Comparison of ENCODE assay signal across 33 mouse cellular contexts in genomic region chr6:146926415-146926980, GRCm38 (mm10). TPM values are rescaled to one million over a fixed set of nuclear protein-coding genes. Genes with fewer than 3 reads are reported as not detected.
DNase-seq lines count a peak whose midpoint lies in the region; ATAC-seq and TF ChIP-seq lines count a peak whose summit lies in the region.
"Had no signal": no experiment of that assay in that cellular context is flagged by ENCODE, and none has a peak within 500 bp of the region (broad histone marks: within the 10 kb centered on the region; RNA-seq: fewer than 3 reads in every experiment).

No protein-coding gene starts in this region.

- no peak overlapping the region for H3K4me2 ChIP-seq in kidney, embryonic 16.5 days (replicated peaks; ENCODE audit: low read depth, low read length)
- H3K4me2 ChIP-seq in liver, embryonic 16.5 days (ENCODE audit: low read depth, low read length) = no peak overlapping the region
- no peak overlapping the region for H3K4me2 ChIP-seq in liver, embryonic 12.5 days
- peak overlapping the region; percentile 32; the same call in 1 of the 2 replicates for H3K4me2 ChIP-seq in liver, postnatal 0 days (ENCODE audit: low read depth, low read length)
- H3K4me2 ChIP-seq: embryonic facial prominence, embryonic 15.5 days; forebrain, embryonic 13.5 days; heart, embryonic 12.5 days; hindbrain, embryonic 13.5 days; liver, embryonic 13.5 days; lung, embryonic 15.5 days; midbrain, embryonic 12.5 days; neural tube, embryonic 12.5 days had no signal

- 0 out of 2 replicates have a peak overlapping the region, but pooled peaks have one; percentile 8 for H3K27ac ChIP-seq in kidney, embryonic 16.5 days (ENCODE audit: low read length)
- H3K27ac ChIP-seq in liver, embryonic 16.5 days (ENCODE audit: low read length) = peak overlapping the region; percentile 67
- H3K27ac ChIP-seq in liver, embryonic 12.5 days = no peak overlapping the region
- peak overlapping the region; percentile 28; the same call in 1 of the 2 replicates for H3K27ac ChIP-seq in brown adipose tissue, adult 24 weeks (replicated peaks; ENCODE audit: low read depth, low read length)
- peak overlapping the region; percentile 67 for H3K27ac ChIP-seq in liver, postnatal 0 days (ENCODE audit: low read depth)
- H3K27ac ChIP-seq: embryonic facial prominence, embryonic 10.5 days; forebrain, embryonic 13.5 days; hindbrain, embryonic 13.5 days; layer of hippocampus, adult 2 months; liver, embryonic 13.5 days; lung, embryonic 15.5 days; midbrain, embryonic 12.5 days; neural tube, embryonic 12.5 days had no signal

- H3K27me3 ChIP-seq in kidney, embryonic 16.5 days (ENCODE audit: insufficient read depth, low read length) = no peaks in the 10 kb centered on the region
- no peaks in the 10 kb centered on the region for H3K27me3 ChIP-seq in liver, embryonic 16.5 days (ENCODE audit: control insufficient read depth, insufficient read depth, low read depth, low read length)
- no peaks in the 10 kb centered on the region for H3K27me3 ChIP-seq in liver, embryonic 12.5 days (replicated peaks)
- H3K27me3 ChIP-seq in liver, postnatal 0 days (ENCODE audit: insufficient read depth, low read length) = no peaks in the 10 kb centered on the region
- H3K27me3 ChIP-seq: embryonic facial prominence, embryonic 15.5 days; forebrain, embryonic 13.5 days; heart, embryonic 12.5 days; hindbrain, embryonic 13.5 days; liver, embryonic 13.5 days; lung, embryonic 15.5 days; megakaryocyte, embryonic 14.5 days; midbrain, embryonic 12.5 days; neural tube, embryonic 12.5 days had no signal

- 0 out of 2 replicates have a peak, but pooled peaks have one; percentile 15 for ATAC-seq in kidney, embryonic 16.5 days (ENCODE audit: low FRiP score, low TSS enrichment)
- peak; percentile 82 for ATAC-seq in liver, embryonic 16.5 days (ENCODE audit: low read depth)
- no peak for ATAC-seq in liver, embryonic 12.5 days
- ATAC-seq in liver, postnatal 0 days = peak; percentile 89
- ATAC-seq: forebrain, embryonic 13.5 days; intestine, postnatal 0 days had no signal

- no peak overlapping the region for H3K9ac ChIP-seq in kidney, embryonic 16.5 days (replicated peaks; ENCODE audit: low read length)
- H3K9ac ChIP-seq in liver, embryonic 16.5 days (ENCODE audit: low read depth, low read length) = no peak overlapping the region
- H3K9ac ChIP-seq in liver, embryonic 12.5 days = no peak overlapping the region
- no peak overlapping the region for H3K9ac ChIP-seq in liver, postnatal 0 days (replicated peaks)
- H3K9ac ChIP-seq: embryonic facial prominence, embryonic 15.5 days; forebrain, embryonic 13.5 days; heart, embryonic 12.5 days; hindbrain, embryonic 13.5 days; liver, embryonic 13.5 days; lung, embryonic 15.5 days; midbrain, embryonic 12.5 days; neural tube, embryonic 12.5 days had no signal

- no peak for DNase-seq in kidney, adult 18-20 months
- no peak for DNase-seq in liver, postnatal 0 days
- DNase-seq in left cerebral cortex, adult 11 months (ENCODE audit: low spot score) = no peak
- DNase-seq: adrenal gland, adult 8-10 months; B cell, adult 2 months; cerebellum, adult 8-10 months; cerebellum, postnatal 25 days; gastrocnemius, postnatal 25 days; heart, adult 18-20 months; heart, postnatal 4 days; kidney, postnatal 10 days; liver, embryonic 13.5 days; lung, postnatal 36 days; right cerebral cortex, adult 18-20 months; thymus, postnatal 14 days had no signal

- no peak overlapping the region for H3K4me3 ChIP-seq in kidney, embryonic 16.5 days (ENCODE audit: low read length)
- no peak overlapping the region for H3K4me3 ChIP-seq in liver, embryonic 16.5 days (ENCODE audit: low read depth, low read length)
- no peak overlapping the region for H3K4me3 ChIP-seq in liver, embryonic 12.5 days
- no peak overlapping the region for H3K4me3 ChIP-seq in brown adipose tissue, adult 24 weeks (ENCODE audit: insufficient read depth, low read depth, low read length)
- H3K4me3 ChIP-seq in liver, postnatal 0 days (ENCODE audit: low read depth, low read length) = no peak overlapping the region
- H3K4me3 ChIP-seq: embryonic facial prominence, embryonic 10.5 days; embryonic facial prominence, embryonic 15.5 days; forebrain, embryonic 13.5 days; heart, embryonic 12.5 days; hindbrain, embryonic 13.5 days; layer of hippocampus, adult 2 months; liver, embryonic 13.5 days; lung, embryonic 15.5 days; megakaryocyte, embryonic 14.5 days; midbrain, embryonic 12.5 days; myocyte; neural tube, embryonic 12.5 days had no signal

- no peaks in the 10 kb centered on the region for H3K9me3 ChIP-seq in kidney, embryonic 16.5 days (ENCODE audit: low read length)
- no peaks in the 10 kb centered on the region for H3K9me3 ChIP-seq in liver, embryonic 16.5 days (replicated peaks; ENCODE audit: control insufficient read depth, low read length)
- no peaks in the 10 kb centered on the region for H3K9me3 ChIP-seq in liver, embryonic 12.5 days (replicated peaks)
- no peaks in the 10 kb centered on the region for H3K9me3 ChIP-seq in liver, postnatal 0 days (ENCODE audit: low read length)
- H3K9me3 ChIP-seq: embryonic facial prominence, embryonic 10.5 days; embryonic facial prominence, embryonic 15.5 days; forebrain, embryonic 13.5 days; heart, embryonic 12.5 days; hindbrain, embryonic 13.5 days; liver, embryonic 13.5 days; lung, embryonic 15.5 days; megakaryocyte, embryonic 14.5 days; midbrain, embryonic 12.5 days; neural tube, embryonic 12.5 days had no signal

- no peak for TF ChIP-seq CTCF in liver, postnatal 0 days (IDR thresholded peaks at IDR 0.05; ENCODE audit: low read depth)

- no peak for TF ChIP-seq EP300 in liver, postnatal 0 days (IDR thresholded peaks at IDR 0.05; ENCODE audit: low read depth)

- peaks cover 33% of the 10 kb centered on the region for H3K4me1 ChIP-seq in kidney, embryonic 16.5 days (ENCODE audit: insufficient read depth, low read length)
- H3K4me1 ChIP-seq in liver, embryonic 16.5 days (ENCODE audit: control insufficient read depth, low read depth, low read length) = no peaks in the 10 kb centered on the region; the same call in none of the 2 replicates
- H3K4me1 ChIP-seq in liver, embryonic 12.5 days = no peaks in the 10 kb centered on the region
- peaks cover 28% of the 10 kb centered on the region for H3K4me1 ChIP-seq in brown adipose tissue, adult 24 weeks (ENCODE audit: control insufficient read depth, insufficient read depth, insufficient read length, low read length)
- peaks cover 17% of the 10 kb centered on the region for H3K4me1 ChIP-seq in liver, postnatal 0 days (ENCODE audit: insufficient read depth)
- H3K4me1 ChIP-seq: forebrain, embryonic 13.5 days had no signal

- no peaks in the 10 kb centered on the region for H3K36me3 ChIP-seq in kidney, embryonic 16.5 days (ENCODE audit: insufficient read depth, low read length)
- no peaks in the 10 kb centered on the region for H3K36me3 ChIP-seq in liver, embryonic 16.5 days (ENCODE audit: control insufficient read depth, insufficient read depth)
- H3K36me3 ChIP-seq in liver, embryonic 12.5 days = no peaks in the 10 kb centered on the region
- no peaks in the 10 kb centered on the region for H3K36me3 ChIP-seq in liver, postnatal 0 days (replicated peaks; ENCODE audit: insufficient read depth, low read length)
- H3K36me3 ChIP-seq: embryonic facial prominence, embryonic 10.5 days; embryonic facial prominence, embryonic 15.5 days; heart, embryonic 12.5 days; hindbrain, embryonic 13.5 days; liver, embryonic 13.5 days; lung, embryonic 15.5 days; midbrain, embryonic 12.5 days; neural tube, embryonic 12.5 days had no signal

- WGBS in kidney, embryonic 16.5 days = 72% methylated on average over 5 of the region's 5 CpGs
- 54% methylated on average over 5 of the region's 5 CpGs for WGBS in liver, embryonic 16.5 days (ENCODE audit: insufficient replicate concordance)
- WGBS in liver, embryonic 12.5 days (ENCODE audit: insufficient replicate concordance) = 63% methylated on average over 5 of the region's 5 CpGs
- WGBS in liver, postnatal 0 days (ENCODE audit: insufficient replicate concordance) = 57% methylated on average over 5 of the region's 5 CpGs

RNA-seq across cellular contexts. Expression of gene 1700034J05Rik, which starts 27.7 kb away (rescaled TPM):
- polyA plus RNA-seq in kidney, embryonic 16.5 days (2015; fragmentation: Nextera tagmentation; extraction: Ambion mirVana) = 0.17 and 0.37 TPM in 2 replicates
- 0.04 TPM in 1 of 2 replicates, not detected in the other for polyA plus RNA-seq in liver, embryonic 16.5 days (2015; fragmentation: Nextera tagmentation; extraction: Ambion mirVana)
- 0.06 and 0.11 TPM in 2 replicates for polyA plus RNA-seq in liver, embryonic 12.5 days (2016; fragmentation: Nextera tagmentation; extraction: Ambion mirVana)
- not detected in 2 replicates for polyA plus RNA-seq in brown adipose tissue, adult 24 weeks (2012; ENCODE audit: insufficient read depth, insufficient read length, missing spikeins)
- 0.05 TPM in 1 of 2 replicates, not detected in the other for polyA plus RNA-seq in liver, postnatal 0 days (2015; fragmentation: Nextera tagmentation; extraction: Ambion mirVana)
- polyA plus RNA-seq: hindbrain, embryonic 13.5 days; intestine, postnatal 0 days; liver, embryonic 13.5 days; midbrain, postnatal 0 days; urinary bladder, adult 2 months had no signal

RNA-seq across cellular contexts. Expression of gene Ppfibp1, which starts 38.2 kb away (rescaled TPM):
- polyA plus RNA-seq in kidney, embryonic 16.5 days (2015; fragmentation: Nextera tagmentation; extraction: Ambion mirVana) = 66.1 and 71.1 TPM in 2 replicates
- 12.9 and 14.4 TPM in 2 replicates for polyA plus RNA-seq in liver, embryonic 16.5 days (2015; fragmentation: Nextera tagmentation; extraction: Ambion mirVana)
- polyA plus RNA-seq in liver, embryonic 12.5 days (2016; fragmentation: Nextera tagmentation; extraction: Ambion mirVana) = 16.5 and 17.5 TPM in 2 replicates
- polyA plus RNA-seq in brown adipose tissue, adult 24 weeks (2012; ENCODE audit: insufficient read depth, insufficient read length, missing spikeins) = 23.7 and 25.4 TPM in 2 replicates
- polyA plus RNA-seq in liver, postnatal 0 days (2015; fragmentation: Nextera tagmentation; extraction: Ambion mirVana) = 8.9 and 11.3 TPM in 2 replicates
